Mouse (Mus musculus): ENCODE data around the gene Ptov1. TPM values are rescaled to one million over a fixed set of nuclear protein-coding genes. Genes with fewer than 3 reads are reported as not detected.
"Not testable (repeated sequence)": the region's sequence is repeated elsewhere in the genome, so short reads cannot be mapped to it uniquely, and the experiment has no call there.

Ptov1 gene
- total and polyA plus RNA-seq, 3 experiments: 46.4 to 168 TPM; not detected in 1

DNA sequence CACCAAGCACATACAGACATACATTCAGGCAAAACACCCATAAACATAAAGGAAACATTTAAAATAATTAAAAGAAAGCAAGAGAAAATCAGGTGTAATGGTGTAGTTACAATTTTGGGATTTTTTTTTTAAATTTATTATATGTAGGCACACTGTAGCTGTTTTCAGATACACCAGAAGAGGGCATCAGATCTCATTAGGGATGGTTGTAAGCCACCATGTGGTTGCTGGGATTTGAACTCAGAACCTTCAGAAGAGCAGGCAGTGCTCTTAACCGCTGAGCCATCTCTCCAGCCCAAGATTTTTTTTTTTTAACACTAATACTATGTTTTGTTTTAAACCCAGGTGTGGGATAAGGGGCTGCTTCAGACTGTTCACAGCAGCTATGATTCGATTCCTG lies 2.2 kb upstream of the Ptov1 start:
- DNase-seq (ENCODE audit: low read depth, low spot score); H3K27me3 ChIP-seq (ENCODE audit: control insufficient read depth in 1 of 2, insufficient read depth in 2 of 2, low read length in 2 of 2); H3K4me3 ChIP-seq (ENCODE audit: control insufficient read depth in 1 of 2, insufficient read depth in 1 of 2, low read depth in 2 of 2, low read length in 2 of 2); H3K27ac ChIP-seq (ENCODE audit: control insufficient read depth, low read depth, low read length); H3K9me3 ChIP-seq (replicated peaks; ENCODE audit: insufficient read depth, low read length); H3K36me3 ChIP-seq (ENCODE audit: control insufficient read depth in 1 of 2, insufficient read depth in 2 of 2, low read length in 2 of 2); H3K4me1 ChIP-seq (ENCODE audit: control insufficient read depth in 1 of 2, insufficient read depth in 2 of 2, low read length in 2 of 2); H3K79me2 ChIP-seq (ENCODE audit: control insufficient read depth, insufficient read depth, low read length, poor library complexity); H3K9ac ChIP-seq (ENCODE audit: control insufficient read depth, low read depth, low read length, poor library complexity, severe bottlenecking): not testable (repeated sequence)
- TF ChIP-seq CTCF (IDR thresholded peaks at IDR 0.05 in 2 of 3, conservative IDR thresholded peaks at IDR 0.05 in 1 of 3; ENCODE audit: control insufficient read depth in 1 of 3, insufficient read depth in 1 of 3, low read depth in 2 of 3, low read length in 3 of 3, poor library complexity in 1 of 3, severe bottlenecking in 1 of 3) (peak in 2 of 3 experiments; percentile 16 to 18; a peak in 1 of 6 replicates), SMC3 (IDR thresholded peaks at IDR 0.05; ENCODE audit: low read depth, low read length) (0 out of 2 replicates have a peak, but pooled peaks have one; percentile 26), ZNF384 (IDR thresholded peaks at IDR 0.05; ENCODE audit: low read depth, low read length) (peak; percentile 49; the same call in 1 of the 2 replicates), MYC (IDR thresholded peaks at IDR 0.05; ENCODE audit: low read depth, low read length) (0 out of 2 replicates have a peak, but pooled peaks have one; percentile 56)

DNA sequence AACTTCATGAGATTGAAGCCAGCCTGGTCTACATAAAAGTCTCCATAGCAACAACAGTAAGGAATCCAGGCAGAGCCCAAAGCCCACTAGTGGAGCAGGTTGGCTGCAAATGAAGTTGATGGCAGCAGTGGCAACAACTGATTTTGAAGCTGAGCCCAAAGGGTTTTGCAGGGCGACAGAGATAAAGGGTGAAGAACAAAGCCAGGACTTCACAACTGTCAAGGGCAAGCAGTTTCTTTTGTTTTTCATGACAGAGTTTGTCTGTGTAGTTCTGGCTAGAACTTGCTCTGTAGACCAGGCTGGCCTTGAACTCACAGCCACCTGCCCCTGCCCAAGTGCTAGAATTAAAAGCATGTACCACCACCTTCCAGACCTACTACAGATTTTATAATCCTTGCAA lies 1.6 kb upstream of the Ptov1 start:
- no peak overlapping the region for H3K4me3 ChIP-seq (ENCODE audit: control insufficient read depth in 1 of 2, insufficient read depth in 1 of 2, low read depth in 2 of 2, low read length in 2 of 2)
- no peak overlapping the region for H3K9ac ChIP-seq (ENCODE audit: control insufficient read depth, low read depth, low read length, poor library complexity, severe bottlenecking)
- no peaks in the 10 kb centered on the region for H3K36me3 ChIP-seq (ENCODE audit: control insufficient read depth in 1 of 2, insufficient read depth in 2 of 2, low read length in 2 of 2)
- DNase-seq (ENCODE audit: low read depth, low spot score): no peak
- peaks cover 9% of the 10 kb centered on the region for H3K79me2 ChIP-seq (ENCODE audit: control insufficient read depth, insufficient read depth, low read length, poor library complexity)
- peaks cover 3 to 4% of the 10 kb centered on the region in 2 experiments; a peak in 3 of 4 replicates for H3K4me1 ChIP-seq (ENCODE audit: control insufficient read depth in 1 of 2, insufficient read depth in 2 of 2, low read length in 2 of 2)
- H3K27ac ChIP-seq (ENCODE audit: control insufficient read depth, low read depth, low read length): no peak overlapping the region
- H3K9me3 ChIP-seq (replicated peaks; ENCODE audit: insufficient read depth, low read length): no peaks in the 10 kb centered on the region
- TF ChIP-seq TBP (IDR thresholded peaks at IDR 0.05; ENCODE audit: low read depth, low read length) (no peak), E2F4 (IDR thresholded peaks at IDR 0.05; ENCODE audit: borderline replicate concordance, low read depth, low read length) (no peak), USF1 (IDR thresholded peaks at IDR 0.05; ENCODE audit: low read depth, low read length) (no peak), SIN3A (IDR thresholded peaks at IDR 0.05; ENCODE audit: low read length) (no peak), MAX (IDR thresholded peaks at IDR 0.05; ENCODE audit: low read length) (no peak), MEF2A (IDR thresholded peaks at IDR 0.05; ENCODE audit: extremely low read depth, insufficient replicate concordance, low read depth, low read length, poor library complexity, severe bottlenecking) (no peak), HCFC1 (IDR thresholded peaks at IDR 0.05; ENCODE audit: low read depth, low read length) (no peak), ZKSCAN1 (IDR thresholded peaks at IDR 0.05; ENCODE audit: low read depth, low read length) (no peak), ELF1 (IDR thresholded peaks at IDR 0.05; ENCODE audit: low read depth, low read length) (no peak), RAD21 (IDR thresholded peaks at IDR 0.05; ENCODE audit: low read depth, low read length) (no peak), MXI1 (IDR thresholded peaks at IDR 0.05; ENCODE audit: low read depth, low read length) (no peak), ZNF384 (IDR thresholded peaks at IDR 0.05; ENCODE audit: low read depth, low read length) (no peak), NRF1 (IDR thresholded peaks at IDR 0.05; ENCODE audit: insufficient read depth, low read depth, low read length, poor library complexity, severe bottlenecking) (no peak), SMC3 (IDR thresholded peaks at IDR 0.05; ENCODE audit: low read depth, low read length) (no peak), GABPA (IDR thresholded peaks at IDR 0.05; ENCODE audit: low read depth, low read length) (no peak), CHD2 (IDR thresholded peaks at IDR 0.05; ENCODE audit: low read length) (no peak), USF2 (IDR thresholded peaks at IDR 0.05; ENCODE audit: borderline replicate concordance in 1 of 2, insufficient read depth in 1 of 2, low read depth in 1 of 2, low read length in 2 of 2) (no peak), KAT2A (conservative IDR thresholded peaks at IDR 0.05; ENCODE audit: low read depth, low read length) (no peak), TAL1 (IDR thresholded peaks at IDR 0.05; ENCODE audit: low read length) (no peak), BHLHE40 (IDR thresholded peaks at IDR 0.05; ENCODE audit: borderline replicate concordance, low read depth, low read length) (no peak)
- no peaks in the 10 kb centered on the region for H3K27me3 ChIP-seq (ENCODE audit: control insufficient read depth in 1 of 2, insufficient read depth in 2 of 2, low read length in 2 of 2)
